Mouse (Mus musculus): Measurements from ENCODE around the gene Fap.

DNA sequence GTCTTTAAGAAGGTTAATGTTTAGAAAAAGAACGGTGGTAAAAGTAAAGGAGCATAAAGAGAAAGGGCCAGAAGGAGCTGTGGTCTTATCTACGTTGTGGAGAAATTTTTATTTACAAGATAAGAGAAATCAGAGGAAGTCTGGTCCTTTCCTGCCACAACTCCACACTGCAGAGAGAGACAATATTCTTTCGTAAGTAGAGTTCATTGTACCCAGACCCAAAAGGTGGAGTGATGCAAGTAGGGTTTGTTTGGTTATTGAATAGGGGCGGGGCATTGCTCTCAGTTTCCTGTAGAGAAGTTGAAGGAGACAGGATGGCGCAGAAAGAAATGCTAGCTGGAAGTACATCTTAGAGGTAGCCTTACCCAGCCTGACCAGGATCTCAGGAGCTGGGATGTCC is 11.9 kb upstream of the Fap start:
- no peak for TF ChIP-seq HCFC1 (IDR thresholded peaks at IDR 0.05; ENCODE audit: borderline replicate concordance, insufficient read depth, low read length)
- TF ChIP-seq MAFK (IDR thresholded peaks at IDR 0.05; ENCODE audit: insufficient read depth, low read depth, low read length) = no peak
